Mouse (Mus musculus): ENCODE data around the gene Gapt.

Gapt gene

DNA sequence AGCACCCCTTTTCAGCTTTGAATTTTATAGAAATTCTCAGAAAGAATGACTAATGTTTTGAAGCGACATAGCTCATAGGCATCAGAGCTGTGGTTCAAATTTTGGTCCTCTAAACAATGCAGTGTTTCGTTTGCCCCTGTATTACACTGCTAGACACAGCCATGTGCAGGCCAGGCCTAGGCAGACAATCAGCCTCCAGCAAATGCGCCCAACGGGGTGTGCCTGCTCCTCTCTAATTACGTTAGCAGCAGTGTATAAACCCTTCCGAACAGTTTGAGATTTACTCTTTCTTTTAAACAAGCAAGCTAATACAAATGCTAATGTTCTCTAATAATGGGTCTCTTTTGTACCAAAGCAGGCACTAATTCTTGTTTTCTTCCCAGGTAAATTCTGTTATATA is 14.4 kb downstream of the Gapt start:
- peak; percentile 64 for DNase-seq

- DNase-seq = peak; percentile 46
Observed at GRCm38 (mm10) chr13:110332958-110333597, 23.9 kb downstream of the Gapt start.

GRCm38 (mm10) chr13:110318746-110319145 is 38.3 kb downstream of the Gapt start:
- no peak for DNase-seq

DNA sequence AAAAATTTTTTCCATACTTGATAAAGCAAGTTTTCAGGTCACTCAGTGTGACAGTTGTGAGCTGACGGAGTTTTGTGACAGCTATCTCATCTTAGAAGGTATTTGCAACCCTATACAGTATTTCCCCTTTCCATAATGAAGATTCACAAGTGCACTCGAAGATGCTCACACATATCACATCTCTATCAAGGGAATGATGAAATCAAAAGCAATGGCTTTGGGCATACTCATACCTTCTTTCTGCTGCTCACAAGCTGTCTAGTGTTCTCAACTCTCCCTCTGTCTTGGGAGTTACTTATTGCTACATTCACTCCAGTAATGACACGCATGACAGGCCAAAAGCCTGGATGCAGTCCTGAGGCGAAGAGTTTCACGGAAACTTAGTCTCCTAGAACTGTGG is 49.8 kb downstream of the Gapt start:
- no peak for DNase-seq

Measured in heart, adult 11 months (tissue).